Mouse (Mus musculus) megakaryocyte, embryonic 14.5 days (primary cell): ENCODE data around the gene Cygb.

ENCODE experiments used
- FLI1 ChIP-seq: IDR thresholded peaks from 2 replicates; pipeline ENCODE4 v1.6.1; 2012; ENCODE audit warnings: low read length, inconsistent platforms, mixed read lengths
- GATA1 ChIP-seq: IDR thresholded peaks from 3 replicates; pipeline ENCODE4 v1.6.1; 2012; ENCODE audit warnings: mixed read lengths, low read length, inconsistent platforms, borderline replicate concordance

- TF ChIP-seq GATA1 (no peak), FLI1 (no peak)
These were observed 36.5 kb downstream of the Cygb start for GRCm38 (mm10) chr11:116617641-116618040.
